Mouse (Mus musculus) MEL (cell line): ENCODE data around the gene Rab26. TPM values are rescaled to one million over a fixed set of nuclear protein-coding genes. Genes with fewer than 3 reads are reported as not detected.

Source experiments
- DNase-seq: peaks from one replicate; pipeline ENCODE4 v3.0.0; 2011; ENCODE audit warnings: low read depth, low spot score
- H3K27ac ChIP-seq: 2 replicates; pipeline ENCODE4 v1.5.1; 2012; ENCODE audit warnings: low read depth, mild to moderate bottlenecking, control low read depth, low read length, moderate library complexity; ENCODE audit not compliant: control insufficient read depth
- H3K27me3 ChIP-seq, 2 experiments: fragments of 150-350 bp in 1 of 2; sonication (generic) in 1 of 2; 2 replicates each; pipeline ENCODE4 v1.6.1; 2012; ENCODE audit warnings: low read length in 2 of 2, mild to moderate bottlenecking in 2 of 2, improper control_type of control experiment in 1 of 2, moderate library complexity in 1 of 2; ENCODE audit not compliant: insufficient read depth in 2 of 2, control insufficient read depth in 1 of 2
- H3K36me3 ChIP-seq, 2 experiments: 2 replicates each; pipeline ENCODE4 v1.6.1; 2012 to 2014; ENCODE audit warnings: low read length in 2 of 2, improper control_type of control experiment in 1 of 2, inconsistent platforms in 1 of 2, mild to moderate bottlenecking in 1 of 2; ENCODE audit not compliant: insufficient read depth in 2 of 2, control insufficient read depth in 1 of 2
- H3K4me1 ChIP-seq, 2 experiments: fragments of 150-350 bp in 1 of 2; sonication (generic) in 1 of 2; 2 replicates each; pipeline ENCODE4 v1.6.1; 2012; ENCODE audit warnings: low read length in 2 of 2, improper control_type of control experiment in 1 of 2, mild to moderate bottlenecking in 1 of 2; ENCODE audit not compliant: insufficient read depth in 2 of 2, control insufficient read depth in 1 of 2
- H3K4me3 ChIP-seq, 2 experiments: fragments of 150-350 bp in 1 of 2; sonication (generic) in 1 of 2; 2 replicates each; pipeline ENCODE4 v1.5.1; 2012; ENCODE audit warnings: low read depth in 2 of 2, low read length in 2 of 2, mild to moderate bottlenecking in 2 of 2, moderate library complexity in 2 of 2, control low read depth in 1 of 2, improper control_type of control experiment in 1 of 2; ENCODE audit not compliant: control insufficient read depth in 1 of 2, insufficient read depth in 1 of 2
- H3K79me2 ChIP-seq: 2 replicates; pipeline ENCODE4 v1.6.1; 2012; ENCODE audit warnings: mild to moderate bottlenecking, low read length, moderate library complexity; ENCODE audit not compliant: control insufficient read depth, poor library complexity, insufficient read depth
- H3K9ac ChIP-seq: 2 replicates; pipeline ENCODE4 v1.6.1; 2012; ENCODE audit warnings: low read depth, mild to moderate bottlenecking, control low read depth, low read length, moderate library complexity; ENCODE audit not compliant: control insufficient read depth, poor library complexity, severe bottlenecking
- H3K9me3 ChIP-seq: fragments of 150-350 bp; sonication (generic); replicated peaks from 2 replicates; pipeline ENCODE4 v1.6.1; 2012; ENCODE audit warnings: mild to moderate bottlenecking, low read length, improper control_type of control experiment, moderate library complexity; ENCODE audit not compliant: insufficient read depth
- BHLHE40 ChIP-seq: IDR thresholded peaks from 2 replicates; pipeline ENCODE4 v1.6.1; 2012; ENCODE audit warnings: low read depth, mild to moderate bottlenecking, inconsistent platforms, low read length, improper control_type of control experiment, borderline replicate concordance
- CHD1 ChIP-seq: IDR thresholded peaks from 2 replicates; pipeline ENCODE4 v1.6.1; 2012; ENCODE audit warnings: low read depth, mild to moderate bottlenecking, inconsistent platforms, low read length, improper control_type of control experiment
- E2F4 ChIP-seq: IDR thresholded peaks from 2 replicates; pipeline ENCODE4 v1.6.1; 2011; ENCODE audit warnings: low read depth, low read length, improper control_type of control experiment, borderline replicate concordance
- EP300 ChIP-seq, 2 experiments: IDR thresholded peaks; 2 replicates each; pipeline ENCODE4 v1.6.1; 2011; ENCODE audit warnings: improper control_type of control experiment in 2 of 2, low read length in 2 of 2, low read depth in 1 of 2, mild to moderate bottlenecking in 1 of 2
- ETS1 ChIP-seq: IDR thresholded peaks from 2 replicates; pipeline ENCODE4 v1.6.1; 2012; ENCODE audit warnings: low read depth, mild to moderate bottlenecking, inconsistent platforms, low read length, improper control_type of control experiment, moderate library complexity
- GATA1 ChIP-seq: IDR thresholded peaks from 2 replicates; pipeline ENCODE4 v1.6.1; 2011; ENCODE audit warnings: low read depth, low read length, improper control_type of control experiment
- JUND ChIP-seq: IDR thresholded peaks from 2 replicates; pipeline ENCODE4 v1.6.1; 2011; ENCODE audit warnings: low read depth, mild to moderate bottlenecking, improper control_type of control experiment, low read length
- KAT2A ChIP-seq: conservative IDR thresholded peaks from 2 replicates; pipeline ENCODE4 v1.6.1; 2012; ENCODE audit warnings: low read depth, low read length, improper control_type of control experiment, inconsistent platforms
- MAZ ChIP-seq: IDR thresholded peaks from 2 replicates; pipeline ENCODE4 v1.6.1; 2012; ENCODE audit warnings: low read depth, mild to moderate bottlenecking, inconsistent platforms, low read length, improper control_type of control experiment
- MEF2A ChIP-seq: IDR thresholded peaks from 2 replicates; pipeline ENCODE4 v1.6.1; 2014; ENCODE audit warnings: low read depth, mild to moderate bottlenecking, inconsistent platforms, low read length, improper control_type of control experiment; ENCODE audit not compliant: poor library complexity, insufficient replicate concordance, severe bottlenecking; ENCODE audit errors: extremely low read depth
- MXI1 ChIP-seq: IDR thresholded peaks from 2 replicates; pipeline ENCODE4 v1.6.1; 2011; ENCODE audit warnings: mild to moderate bottlenecking, low read depth, low read length, improper control_type of control experiment
- MYB ChIP-seq: IDR thresholded peaks from 2 replicates; pipeline ENCODE4 v1.6.1; 2011; ENCODE audit warnings: mild to moderate bottlenecking, low read depth, low read length, improper control_type of control experiment
- NELFE ChIP-seq: IDR thresholded peaks from 2 replicates; pipeline ENCODE4 v1.6.1; 2011; ENCODE audit warnings: low read depth, low read length, improper control_type of control experiment
- NRF1 ChIP-seq: IDR thresholded peaks from 2 replicates; pipeline ENCODE4 v1.6.1; 2014; ENCODE audit warnings: low read depth, mild to moderate bottlenecking, inconsistent platforms, low read length, improper control_type of control experiment, moderate library complexity; ENCODE audit not compliant: poor library complexity, insufficient read depth, severe bottlenecking
- POLR2AphosphoS5 ChIP-seq: IDR thresholded peaks from 2 replicates; pipeline ENCODE4 v1.6.1; 2012; ENCODE audit warnings: low read depth, borderline replicate concordance, mild to moderate bottlenecking, inconsistent platforms, low read length, moderate library complexity, mixed read lengths
- RAD21 ChIP-seq: IDR thresholded peaks from 2 replicates; pipeline ENCODE4 v1.6.1; 2011; ENCODE audit warnings: mild to moderate bottlenecking, low read depth, low read length, improper control_type of control experiment
- SIN3A ChIP-seq: IDR thresholded peaks from 2 replicates; pipeline ENCODE4 v1.6.1; 2012; ENCODE audit warnings: low read length, improper control_type of control experiment, inconsistent platforms
- SMC3 ChIP-seq: IDR thresholded peaks from 2 replicates; pipeline ENCODE4 v1.6.1; 2011; ENCODE audit warnings: low read depth, low read length, improper control_type of control experiment
- TAL1 ChIP-seq: IDR thresholded peaks from 2 replicates; pipeline ENCODE4 v1.6.1; 2012; ENCODE audit warnings: mild to moderate bottlenecking, inconsistent platforms, low read length, moderate library complexity, mixed read lengths
- USF1 ChIP-seq: IDR thresholded peaks from 2 replicates; pipeline ENCODE4 v1.6.1; 2014; ENCODE audit warnings: low read depth, mild to moderate bottlenecking, inconsistent platforms, low read length, improper control_type of control experiment, moderate library complexity
- USF2 ChIP-seq, 2 experiments: IDR thresholded peaks; 2 replicates each; pipeline ENCODE4 v1.6.1; 2011 to 2012; ENCODE audit warnings: improper control_type of control experiment in 2 of 2, low read length in 2 of 2, borderline replicate concordance in 1 of 2, inconsistent platforms in 1 of 2, low read depth in 1 of 2, mild to moderate bottlenecking in 1 of 2; ENCODE audit not compliant: insufficient read depth in 1 of 2
- ZMIZ1 ChIP-seq: IDR thresholded peaks from 2 replicates; pipeline ENCODE4 v1.6.1; 2012; ENCODE audit warnings: low read depth, mild to moderate bottlenecking, inconsistent platforms, low read length, improper control_type of control experiment, moderate library complexity
- polyA plus RNA-seq, 2 experiments: library from polyadenylated mRNA; stranded (reverse) in 1 of 2; unstranded in 1 of 2; fragments of >175 nt in 1 of 2; fragments of >200 nt in 1 of 2; gene quantifications; 2 replicates each; pipeline versions ENCODE4 v1.2.1 to v1.2.4; 2012; ENCODE audit warnings: low replicate concordance in 2 of 2, low read depth in 1 of 2; ENCODE audit not compliant: insufficient read length in 2 of 2, insufficient read depth in 1 of 2, missing spikeins in 1 of 2
- total RNA-seq: library from RNA; depleted of rRNA; stranded (reverse); fragments of 300-350 nt; gene quantifications from 2 replicates; pipeline ENCODE4 v1.2.3, GENCODE M21; 2012

Gene Rab26
- total and polyA plus RNA-seq, 3 experiments: 0.89 to 1.1 TPM; not detected in 1

DNA sequence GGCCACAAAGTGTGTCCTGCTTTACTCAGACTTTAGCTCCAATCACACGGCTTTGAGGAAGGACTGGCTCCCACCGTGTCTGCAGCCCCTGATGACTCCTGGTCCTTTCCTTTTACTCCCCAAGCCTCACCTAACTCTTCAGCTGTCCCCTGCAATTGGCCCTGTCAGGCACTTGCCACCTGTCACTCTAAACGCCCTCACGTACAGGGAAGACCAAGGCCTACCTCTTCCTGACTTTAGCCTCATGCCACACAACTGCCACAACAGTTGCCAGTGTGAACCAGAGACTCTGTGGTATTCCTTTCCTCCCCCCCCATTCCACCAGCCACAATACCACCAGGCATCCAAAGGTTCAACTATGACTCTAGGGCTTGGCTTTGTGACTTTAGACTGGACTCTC is 13.6 kb downstream of the Rab26 start:
- H3K4me3 ChIP-seq: no peak overlapping the region
- H3K36me3 ChIP-seq: peaks cover 0 to 7% of the 10 kb centered on the region in 2 experiments; a peak in 2 of 4 replicates
- H3K9me3 ChIP-seq: no peaks in the 10 kb centered on the region
- DNase-seq: no peak
- no peak overlapping the region for H3K27ac ChIP-seq
- no peaks in the 10 kb centered on the region for H3K27me3 ChIP-seq
- H3K79me2 ChIP-seq: peaks cover 25% of the 10 kb centered on the region
- H3K9ac ChIP-seq: no peak overlapping the region
- H3K4me1 ChIP-seq: no peaks in the 10 kb centered on the region
- TF ChIP-seq TAL1 (no peak), MAZ (no peak), ZMIZ1 (no peak), POLR2AphosphoS5 (no peak), NRF1 (no peak), USF2 (IDR thresholded peaks at IDR 0.05; ENCODE audit: borderline replicate concordance in 1 of 2, insufficient read depth in 1 of 2, low read depth in 1 of 2, low read length in 2 of 2) (no peak), E2F4 (no peak), MYB (no peak)

- DNase-seq: no peak
- Histone ChIP-seq H3K9ac (no peak overlapping the region), H3K4me3 (no peak overlapping the region), H3K27me3 (no peaks in the 10 kb centered on the region), H3K79me2 (no peaks in the 10 kb centered on the region), H3K9me3 (no peaks in the 10 kb centered on the region), H3K27ac (no peak overlapping the region), H3K36me3 (peaks cover 0 to 7% of the 10 kb centered on the region in 2 experiments; a peak in 2 of 4 replicates), H3K4me1 (no peaks in the 10 kb centered on the region)
- TF ChIP-seq CHD1: no peak
- TF ChIP-seq MEF2A: no peak
- TF ChIP-seq SIN3A: no peak
- TF ChIP-seq ZMIZ1: no peak
- TF ChIP-seq MYB: no peak
- no peak for TF ChIP-seq POLR2AphosphoS5
- no peak for TF ChIP-seq KAT2A
- TF ChIP-seq BHLHE40: no peak
- TF ChIP-seq JUND: no peak
- TF ChIP-seq RAD21: no peak
- TF ChIP-seq MXI1: no peak
- no peak for TF ChIP-seq SMC3
- TF ChIP-seq ETS1: no peak
- TF ChIP-seq GATA1: no peak
- TF ChIP-seq EP300 (IDR thresholded peaks at IDR 0.05; ENCODE audit: low read depth in 1 of 2, low read length in 2 of 2): no peak
- no peak for TF ChIP-seq USF2 (IDR thresholded peaks at IDR 0.05; ENCODE audit: borderline replicate concordance in 1 of 2, insufficient read depth in 1 of 2, low read depth in 1 of 2, low read length in 2 of 2)
- TF ChIP-seq USF1: no peak
- no peak for TF ChIP-seq NELFE
Observed at GRCm38 (mm10) chr17:24514270-24515257, 19.4 kb downstream of the Rab26 start.
